Mouse (Mus musculus): ENCODE data around the gene Etnk1.
"Not testable (repeated sequence)": the region's sequence is repeated elsewhere in the genome, so short reads cannot be mapped to it uniquely, and the experiment has no call there.

Gene Etnk1

GRCm38 (mm10) chr6:143171781-143172465, 4.9 kb downstream of the Etnk1 start:
- no peak for DNase-seq (ENCODE audit: low spot score)

GRCm38 (mm10) chr6:143172683-143173082, 5.7 kb downstream of the Etnk1 start:
- not testable (repeated sequence) for DNase-seq (ENCODE audit: low spot score)

- DNase-seq (ENCODE audit: low spot score) = no peak
Observed at GRCm38 (mm10) chr6:143174226-143174625, 7.2 kb downstream of the Etnk1 start.

- no peak for DNase-seq (ENCODE audit: low spot score)
Observed at GRCm38 (mm10) chr6:143174906-143175656, 8.1 kb downstream of the Etnk1 start.

GRCm38 (mm10) chr6:143176076-143176475, 9.1 kb downstream of the Etnk1 start:
- DNase-seq (ENCODE audit: low spot score) = no peak

- no peak for DNase-seq (ENCODE audit: low spot score)
Observed at GRCm38 (mm10) chr6:143176591-143176990, 9.6 kb downstream of the Etnk1 start.

GRCm38 (mm10) chr6:143179181-143179580, 12.2 kb downstream of the Etnk1 start:
- DNase-seq (ENCODE audit: low spot score) = no peak

- no peak for DNase-seq (ENCODE audit: low spot score)
Observed at GRCm38 (mm10) chr6:143179733-143180132, 12.7 kb downstream of the Etnk1 start.

GRCm38 (mm10) chr6:143180511-143180910, 13.5 kb downstream of the Etnk1 start:
- no peak for DNase-seq (ENCODE audit: low spot score)

GRCm38 (mm10) chr6:143184099-143184498, 17.1 kb downstream of the Etnk1 start:
- no peak for DNase-seq (ENCODE audit: low spot score)

GRCm38 (mm10) chr6:143184745-143185144, 17.7 kb downstream of the Etnk1 start:
- no peak for DNase-seq (ENCODE audit: low spot score)

- no peak for DNase-seq (ENCODE audit: low spot score)
Observed at GRCm38 (mm10) chr6:143190838-143191476, 23.9 kb downstream of the Etnk1 start.

- DNase-seq (ENCODE audit: low spot score) = no peak
Observed at GRCm38 (mm10) chr6:143191477-143192098, 24.6 kb downstream of the Etnk1 start.

GRCm38 (mm10) chr6:143192709-143193108, 25.7 kb downstream of the Etnk1 start:
- DNase-seq (ENCODE audit: low spot score) = no peak

- DNase-seq (ENCODE audit: low spot score) = no peak
Observed at GRCm38 (mm10) chr6:143193166-143193565, 26.1 kb downstream of the Etnk1 start.

- no peak for DNase-seq (ENCODE audit: low spot score)
Observed at GRCm38 (mm10) chr6:143193641-143194040, 26.6 kb downstream of the Etnk1 start.

GRCm38 (mm10) chr6:143197053-143197452, 30.0 kb downstream of the Etnk1 start:
- no peak for DNase-seq (ENCODE audit: low spot score)

- no peak for DNase-seq (ENCODE audit: low spot score)
Observed at GRCm38 (mm10) chr6:143198421-143198820, 31.4 kb downstream of the Etnk1 start.

- no peak for DNase-seq (ENCODE audit: low spot score)
Observed at GRCm38 (mm10) chr6:143203097-143203496, 36.1 kb downstream of the Etnk1 start.

GRCm38 (mm10) chr6:143208880-143209279, 41.9 kb downstream of the Etnk1 start:
- no peak for DNase-seq (ENCODE audit: low spot score)

- no peak for DNase-seq (ENCODE audit: low spot score)
Observed at GRCm38 (mm10) chr6:143212766-143213165, 45.7 kb downstream of the Etnk1 start.

GRCm38 (mm10) chr6:143213461-143213860, 46.4 kb downstream of the Etnk1 start:
- DNase-seq (ENCODE audit: low spot score) = no peak

GRCm38 (mm10) chr6:143216221-143216620, 49.2 kb downstream of the Etnk1 start:
- no peak for DNase-seq (ENCODE audit: low spot score)
